Mouse (Mus musculus): ENCODE measurements around the gene Myoz2.

- no peak for TF ChIP-seq CTCF (IDR thresholded peaks at IDR 0.05; ENCODE audit: control insufficient read depth, insufficient read depth, low read length)
- TF ChIP-seq POLR2A (IDR thresholded peaks at IDR 0.05; ENCODE audit: borderline replicate concordance, control insufficient read depth, low read depth, low read length) = no peak
Observed at GRCm38 (mm10) chr3:123065466-123065865, 30.7 kb upstream of the Myoz2 start.
